Mouse (Mus musculus) liver, embryonic 11.5 days (tissue): ENCODE data around the gene Nupr1. TPM values are rescaled to one million over a fixed set of nuclear protein-coding genes. Genes with fewer than 3 reads are reported as not detected.

ENCODE experiments used
- ATAC-seq: fragments of 200-750 bp; cut with Nextera tagmentation; replicated peaks from 2 replicates; pipeline ENCODE4 v1.8.0; 2017; ENCODE audit warnings: moderate number of reproducible peaks, mild to moderate bottlenecking, moderate TSS enrichment, moderate library complexity; ENCODE audit not compliant: low FRiP score
- DNase-seq: peaks from one replicate; pipeline ENCODE4 v3.0.0-alpha.2; 2017; ENCODE audit warnings: low spot score
- H3K27ac ChIP-seq: fragments of 300-500 bp; sonication (generic); 2 replicates; pipeline ENCODE4 v1.5.1; 2014; ENCODE audit warnings: mild to moderate bottlenecking, low read depth, low read length, control low read depth
- H3K27me3 ChIP-seq: fragments of 300-500 bp; sonication (generic); replicated peaks from 2 replicates; pipeline ENCODE4 v1.6.1; 2014; ENCODE audit warnings: low read length, mixed read lengths; ENCODE audit not compliant: control insufficient read depth, insufficient read depth
- H3K36me3 ChIP-seq: fragments of 300-500 bp; sonication (generic); 2 replicates; pipeline ENCODE4 v1.6.1; 2014; ENCODE audit warnings: mild to moderate bottlenecking, low read length, moderate library complexity, mixed read lengths; ENCODE audit not compliant: control insufficient read depth, insufficient read depth
- H3K4me1 ChIP-seq: fragments of 300-500 bp; sonication (generic); replicated peaks from 2 replicates; pipeline ENCODE4 v1.6.1; 2014; ENCODE audit warnings: low read length, mixed read lengths; ENCODE audit not compliant: control insufficient read depth, insufficient read depth
- H3K4me2 ChIP-seq: fragments of 300-500 bp; sonication (generic); 2 replicates; pipeline ENCODE4 v1.6.1; 2014; ENCODE audit warnings: mild to moderate bottlenecking, control low read depth, moderate library complexity
- H3K4me3 ChIP-seq: fragments of 300-500 bp; sonication (generic); 2 replicates; pipeline ENCODE4 v1.5.1; 2014; ENCODE audit warnings: low read depth, low read length, control low read depth
- H3K9ac ChIP-seq: fragments of 300-500 bp; sonication (generic); 2 replicates; pipeline ENCODE4 v1.6.1; 2014; ENCODE audit warnings: low read depth, low read length, control low read depth
- H3K9me3 ChIP-seq: fragments of 300-500 bp; sonication (generic); 2 replicates; pipeline ENCODE4 v1.6.1; 2016; ENCODE audit warnings: low read length, inconsistent platforms, mixed read lengths; ENCODE audit not compliant: control insufficient read depth
- WGBS: fragments of 180-500 bp; shearing (Covaris S2); extraction: QIAGEN DNeasy Blood & Tissue Kit; methylation state at CpG from one replicate; pipeline ENCODE4 v1.1.7; 2014; 5-methylcytosine and 5-hydroxymethylcytosine counted together
- microRNA-seq: library from miRNA; unstranded; fragments of <30 nt; microRNA quantifications from one replicate; pipeline ENCODE4, GENCODE M21; 2017; ENCODE audit warnings: borderline number of aligned reads
- polyA plus RNA-seq: library from polyadenylated mRNA; unstranded; fragments of >200 nt; fragmentation: Nextera tagmentation; extraction: Ambion mirVana; gene quantifications from 2 replicates; pipeline ENCODE4 v1.2.1, GENCODE M21; 2014

The Nupr1 gene
- polyA plus RNA-seq, 1 experiment from 2014 or later: 7.1 TPM

DNA sequence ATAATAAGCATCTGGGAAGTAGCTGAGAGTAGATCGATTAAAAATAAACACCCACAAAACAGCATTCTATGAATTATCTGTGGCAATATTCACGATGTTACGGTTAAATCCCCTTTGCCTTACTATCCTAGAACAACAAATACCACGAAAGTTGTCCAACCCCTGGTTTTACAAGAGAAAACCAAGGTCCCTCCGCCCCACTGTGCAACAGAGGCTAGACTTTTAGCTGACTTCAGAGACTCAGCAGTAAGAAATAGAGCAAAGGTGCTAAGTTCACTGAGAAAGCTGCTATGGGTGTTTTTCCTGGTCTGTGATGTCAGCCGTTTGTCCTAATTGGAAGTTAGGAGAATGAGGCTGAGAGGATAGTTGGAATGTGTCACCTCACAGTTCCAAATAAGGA, 46.9 kb downstream of the Nupr1 start:
- WGBS: 43% methylated on average over 6 of the region's 6 CpGs
- H3K36me3 ChIP-seq: 0 out of 2 replicates have a peak, but pooled peaks cover 3% of the 10 kb centered on the region
- peak overlapping the region; percentile 79 for H3K4me2 ChIP-seq
- 0 out of 2 replicates have a peak, but pooled peaks cover 3% of the 10 kb centered on the region for H3K27me3 ChIP-seq
- ATAC-seq: no peak
- peak overlapping the region; percentile 56; the same call in 1 of the 2 replicates for H3K27ac ChIP-seq
- no peaks in the 10 kb centered on the region for H3K4me1 ChIP-seq
- H3K9me3 ChIP-seq: no peaks in the 10 kb centered on the region
- DNase-seq: no peak
- peak overlapping the region; percentile 67 for H3K9ac ChIP-seq
- H3K4me3 ChIP-seq: peak overlapping the region; percentile 58

DNA sequence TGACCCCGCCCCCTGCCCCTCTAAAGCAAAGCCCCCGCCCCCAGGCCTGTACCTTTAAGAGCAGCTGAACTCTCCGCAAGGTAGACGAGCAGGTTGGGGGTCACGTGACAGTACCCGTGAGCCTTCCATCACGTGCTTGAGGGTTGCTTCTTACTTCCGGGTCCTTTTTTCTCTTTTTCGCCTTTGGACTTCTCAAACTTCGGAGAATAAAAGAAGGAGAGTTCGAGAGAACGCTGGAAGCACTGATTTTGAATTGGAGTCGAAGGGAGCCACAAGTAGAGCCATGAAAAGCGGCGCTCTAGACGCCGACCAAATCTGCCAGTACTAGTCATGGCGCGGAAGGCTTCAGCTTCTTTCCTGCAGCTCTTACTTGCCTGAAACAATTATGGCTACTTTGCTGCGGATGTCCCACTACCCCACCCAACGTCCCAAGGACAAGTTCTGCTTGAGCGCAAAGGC, 47.4 kb downstream of the Nupr1 start:
- ATAC-seq (peak; percentile 84), DNase-seq (peak; percentile 87)
- 1% methylated on average over 22 of the region's 22 CpGs for WGBS
- H3K4me2 ChIP-seq: peak overlapping the region; percentile 79
- no peaks in the 10 kb centered on the region for H3K4me1 ChIP-seq
- H3K9ac ChIP-seq: peak overlapping the region; percentile 67
- H3K27me3 ChIP-seq: 0 out of 2 replicates have a peak, but pooled peaks cover 3% of the 10 kb centered on the region
- peak overlapping the region; percentile 56 for H3K27ac ChIP-seq
- H3K36me3 ChIP-seq: 0 out of 2 replicates have a peak, but pooled peaks cover 3% of the 10 kb centered on the region
- no peaks in the 10 kb centered on the region for H3K9me3 ChIP-seq
- H3K4me3 ChIP-seq: peak overlapping the region; percentile 58

DNA sequence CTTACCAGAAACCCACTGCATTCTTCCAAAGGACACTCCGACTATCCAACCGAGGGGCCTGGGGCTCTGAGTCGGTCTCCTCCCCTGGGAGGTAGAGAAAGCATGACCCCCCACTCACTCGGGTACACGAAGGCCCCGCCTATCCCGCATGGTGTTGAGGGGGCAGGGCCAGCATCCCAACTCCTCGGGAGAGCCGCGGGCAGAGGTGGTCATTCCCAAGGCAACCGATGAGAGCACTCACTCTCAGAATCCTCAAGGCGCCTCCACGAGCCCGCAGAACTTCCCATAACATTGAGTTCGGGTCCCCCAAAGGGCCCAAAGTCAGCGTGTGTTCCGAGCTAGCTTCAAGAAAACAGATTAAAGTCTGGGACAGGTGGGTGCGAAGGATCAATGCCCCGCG, 47.9 kb downstream of the Nupr1 start:
- Histone ChIP-seq H3K4me3 (peak overlapping the region; percentile 58), H3K9ac (peak overlapping the region; percentile 67), H3K4me1 (no peaks in the 10 kb centered on the region), H3K4me2 (peak overlapping the region; percentile 79), H3K27ac (no peak overlapping the region; the same call in 1 of the 2 replicates), H3K27me3 (0 out of 2 replicates have a peak, but pooled peaks cover 3% of the 10 kb centered on the region), H3K9me3 (no peaks in the 10 kb centered on the region), H3K36me3 (0 out of 2 replicates have a peak, but pooled peaks cover 3% of the 10 kb centered on the region)
- DNase-seq (no peak), ATAC-seq (peak; percentile 30)
- WGBS: 4% methylated on average over 20 of the region's 20 CpGs

DNA sequence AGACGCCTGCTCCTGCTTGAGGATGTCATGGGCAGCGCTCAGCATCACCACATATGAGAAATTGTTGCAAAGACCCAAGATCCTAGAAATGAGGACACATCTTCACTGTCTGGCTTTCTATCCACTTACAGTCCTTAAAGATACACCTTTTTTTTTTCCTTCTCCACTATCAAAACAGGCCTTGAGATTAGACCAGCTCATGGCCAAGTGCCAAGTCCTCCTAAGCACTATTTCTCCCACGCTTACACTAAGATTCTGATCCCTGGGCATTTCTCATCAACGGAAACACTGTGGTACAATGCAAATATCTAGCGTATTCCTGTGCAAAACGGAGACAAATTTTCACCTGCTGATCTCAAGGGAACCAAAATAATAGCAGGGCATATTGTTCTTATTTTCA, 49.0 kb downstream of the Nupr1 start:
- Histone ChIP-seq H3K4me2 (peak overlapping the region; percentile 5; the same call in 1 of the 2 replicates), H3K9me3 (no peaks in the 10 kb centered on the region), H3K4me3 (no peak overlapping the region), H3K27me3 (0 out of 2 replicates have a peak, but pooled peaks cover 3% of the 10 kb centered on the region), H3K4me1 (no peaks in the 10 kb centered on the region), H3K9ac (no peak overlapping the region), H3K36me3 (peaks cover 3% of the 10 kb centered on the region; the same call in 1 of the 2 replicates), H3K27ac (no peak overlapping the region)
- ATAC-seq (no peak), DNase-seq (no peak)
- 83% methylated on average over 6 of the region's 6 CpGs for WGBS

DNA sequence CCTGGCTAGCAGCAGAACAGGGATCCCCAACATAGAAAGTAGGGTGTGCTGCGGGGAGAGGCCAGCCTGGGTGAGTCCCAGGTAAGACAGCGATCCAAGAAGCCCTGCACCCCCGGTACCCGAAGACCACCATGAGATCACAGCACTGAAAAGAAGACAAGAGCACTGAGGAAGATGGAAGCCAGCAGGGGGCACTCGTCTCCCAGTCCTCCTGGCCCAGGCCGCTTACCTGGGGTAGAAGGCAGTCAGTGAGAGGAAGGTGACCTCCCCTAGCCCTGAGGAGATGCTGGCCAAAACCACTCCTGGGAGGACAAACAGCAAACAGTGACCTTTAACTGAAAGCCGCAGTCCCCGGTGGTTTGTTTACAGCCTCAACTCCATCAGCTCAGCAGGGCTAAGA, 51.5 kb downstream of the Nupr1 start:
- Histone ChIP-seq H3K4me2 (no peak overlapping the region), H3K9ac (no peak overlapping the region), H3K9me3 (no peaks in the 10 kb centered on the region), H3K27ac (no peak overlapping the region), H3K36me3 (peaks cover 3% of the 10 kb centered on the region; the same call in 1 of the 2 replicates), H3K27me3 (no peaks in the 10 kb centered on the region), H3K4me3 (no peak overlapping the region), H3K4me1 (no peaks in the 10 kb centered on the region)
- DNase-seq (no peak), ATAC-seq (no peak)
- WGBS: 53% methylated on average over 8 of the region's 8 CpGs

DNA sequence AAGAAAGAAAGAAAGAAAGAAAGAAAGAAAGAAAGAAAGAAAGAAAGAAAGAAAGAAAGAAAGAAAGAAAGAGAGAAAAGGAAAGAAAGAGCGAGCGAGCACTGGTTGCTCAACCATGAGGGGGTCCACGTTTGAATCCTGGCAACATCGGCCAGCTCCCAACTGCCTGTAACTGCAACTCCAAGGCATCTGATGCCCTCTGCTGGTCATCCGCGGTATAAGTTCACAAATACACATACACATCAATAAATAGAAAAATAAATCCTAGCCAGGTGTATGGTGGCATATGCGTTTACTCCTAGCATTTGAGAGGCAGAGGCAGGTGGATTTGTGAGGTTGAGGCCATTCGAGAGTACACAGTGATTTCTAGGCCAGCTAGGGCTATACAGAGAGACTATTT, 53.7 kb downstream of the Nupr1 start:
- no peak overlapping the region for H3K9ac ChIP-seq
- no peak overlapping the region for H3K27ac ChIP-seq
- WGBS: 50% methylated on average over 8 of the region's 8 CpGs
- no peaks in the 10 kb centered on the region for H3K9me3 ChIP-seq
- no peak overlapping the region for H3K4me2 ChIP-seq
- peaks cover 4% of the 10 kb centered on the region; the same call in 1 of the 2 replicates for H3K36me3 ChIP-seq
- H3K4me1 ChIP-seq: no peaks in the 10 kb centered on the region
- ATAC-seq (0 out of 2 replicates have a peak, but pooled peaks have one; percentile 25), DNase-seq (no peak)
- no peaks in the 10 kb centered on the region for H3K27me3 ChIP-seq
- H3K4me3 ChIP-seq: no peak overlapping the region

Small RNAs within 50 kb of the gene (microRNA-seq; reads per million reads assigned to microRNA genes)
- 1.8 reads per million for gene Mir7059

Other genes starting within 250 kb of the Nupr1 start
- gene Nfatc2ip, start 234.1 kb downstream of the Nupr1 start, polyA plus RNA-seq: 3.6 and 4.0 TPM in 2 replicates
- gene Cd19, start 216.0 kb downstream of the Nupr1 start, polyA plus RNA-seq: 0.13 TPM in 1 of 2 replicates, not detected in the other
- gene Rabep2, start 202.1 kb downstream of the Nupr1 start, polyA plus RNA-seq: 15.6 and 16.0 TPM in 2 replicates
- gene Atp2a1, start 167.8 kb downstream of the Nupr1 start, polyA plus RNA-seq: 1.3 TPM in 2 replicates
- 26.2 and 26.4 TPM in 2 replicates for gene Sh2b1, start 155.4 kb downstream of the Nupr1 start, polyA plus RNA-seq
- gene Tufm, start 143.5 kb downstream of the Nupr1 start, polyA plus RNA-seq: 193 and 211 TPM in 2 replicates
- gene Atxn2l, start 127.4 kb downstream of the Nupr1 start, polyA plus RNA-seq: 71.4 and 75.7 TPM in 2 replicates
- gene Eif3c, start 64.5 kb downstream of the Nupr1 start, polyA plus RNA-seq: 195 and 201 TPM in 2 replicates
- 0.68 and 1.4 TPM in 2 replicates for gene Apobr, start 45.9 kb downstream of the Nupr1 start, polyA plus RNA-seq
- gene Cln3, start 45.0 kb downstream of the Nupr1 start, polyA plus RNA-seq: 19.7 and 25.2 TPM in 2 replicates
- not detected in 2 replicates for gene Il27, start 35.9 kb downstream of the Nupr1 start, polyA plus RNA-seq
- 53.7 and 64.5 TPM in 2 replicates for gene Sgf29, start 18.4 kb upstream of the Nupr1 start, polyA plus RNA-seq
- 0.14 and 0.44 TPM in 2 replicates for gene Sult1a1, start 45.6 kb upstream of the Nupr1 start, polyA plus RNA-seq
- gene Bola2, start 64.5 kb upstream of the Nupr1 start, polyA plus RNA-seq: 210 and 217 TPM in 2 replicates
- gene Slx1b, start 64.9 kb upstream of the Nupr1 start, polyA plus RNA-seq: 6.6 and 7.7 TPM in 2 replicates
- 94.0 and 94.9 TPM in 2 replicates for gene Coro1a, start 76.9 kb upstream of the Nupr1 start, polyA plus RNA-seq
- 34.0 and 39.3 TPM in 2 replicates for gene Mapk3, start 128.7 kb upstream of the Nupr1 start, polyA plus RNA-seq
- 0.87 and 0.96 TPM in 2 replicates for gene Gdpd3, start 135.5 kb upstream of the Nupr1 start, polyA plus RNA-seq
- 49.1 and 52.2 TPM in 2 replicates for gene Ypel3, start 146.1 kb upstream of the Nupr1 start, polyA plus RNA-seq
- 0.22 and 0.55 TPM in 2 replicates for gene Tbx6, start 150.6 kb upstream of the Nupr1 start, polyA plus RNA-seq
- gene Ppp4c, start 161.6 kb upstream of the Nupr1 start, polyA plus RNA-seq: 266 and 269 TPM in 2 replicates
- 0.21 TPM in 1 of 2 replicates, not detected in the other for gene Fam57b, start 166.8 kb upstream of the Nupr1 start, polyA plus RNA-seq
- not detected in 2 replicates for gene 4930451I11Rik, start 200.8 kb upstream of the Nupr1 start, polyA plus RNA-seq
- 0.52 and 1.6 TPM in 2 replicates for gene Doc2a, start 216.6 kb upstream of the Nupr1 start, polyA plus RNA-seq
- gene Hirip3, start 231.1 kb upstream of the Nupr1 start, polyA plus RNA-seq: 17.3 and 24.6 TPM in 2 replicates
- 124 and 130 TPM in 2 replicates for gene Ino80e, start 231.5 kb upstream of the Nupr1 start, polyA plus RNA-seq